Mouse (Mus musculus): ENCODE measurements around the gene Lcmt1. TPM values are rescaled to one million over a fixed set of nuclear protein-coding genes. Genes with fewer than 3 reads are reported as not detected.

Gene Lcmt1
- polyA plus RNA-seq, 1 experiment from 2014 or later: 33.4 TPM

DNA sequence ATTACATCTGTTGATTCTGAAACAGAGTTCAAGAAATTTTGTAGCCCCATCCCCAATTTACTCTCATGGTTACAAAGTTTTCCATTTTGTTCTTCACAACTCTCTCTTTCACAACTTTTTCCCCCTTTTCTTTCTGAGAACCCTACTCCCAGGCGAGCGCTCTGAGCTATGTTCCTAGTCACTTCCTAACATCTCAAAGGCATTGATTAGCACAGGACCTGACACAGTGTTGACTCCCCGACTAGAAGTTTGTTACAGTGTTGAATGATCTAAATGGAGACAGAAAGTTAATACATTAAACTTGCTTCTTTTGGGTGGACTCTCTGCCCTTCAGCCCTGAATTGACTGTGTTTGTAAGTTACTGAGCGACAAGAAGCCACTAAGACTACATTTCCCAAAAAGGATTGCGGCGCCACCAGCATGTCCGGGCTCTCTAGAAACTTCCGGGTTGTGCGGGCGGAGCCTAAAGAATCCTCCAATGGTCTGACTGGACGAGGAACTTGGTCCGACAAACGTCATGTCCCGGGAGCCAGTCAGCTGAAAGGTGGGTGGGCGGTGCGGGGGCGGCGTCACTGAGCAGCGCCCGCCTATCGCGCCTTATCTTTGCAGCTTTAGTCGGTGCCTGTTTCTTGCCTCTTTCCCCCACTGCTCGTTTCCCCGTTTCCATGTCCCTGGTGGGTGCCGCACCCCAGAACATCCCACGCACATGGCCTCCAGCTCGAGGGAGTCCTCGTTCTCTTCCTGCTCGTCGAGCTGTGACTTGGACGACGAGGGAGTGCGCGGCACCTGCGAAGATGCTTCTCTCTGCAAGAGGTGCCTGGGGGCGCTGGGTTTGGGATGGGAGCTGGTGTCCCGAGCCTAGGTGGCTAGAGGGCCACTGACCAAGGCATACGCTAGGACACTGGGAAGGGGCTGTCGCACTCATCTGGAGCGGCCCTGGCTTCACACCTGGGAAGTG is 8.1 kb downstream of the Lcmt1 start:
- ATAC-seq: peak; percentile 99
- Histone ChIP-seq H3K4me1 (peaks cover 24% of the 10 kb centered on the region), H3K9me3 (replicated peaks) (no peaks in the 10 kb centered on the region), H3K27ac (peak overlapping the region; percentile 73), H3K27me3 (replicated peaks) (no peaks in the 10 kb centered on the region), H3K9ac (peak overlapping the region; percentile 82), H3K4me2 (peak overlapping the region; percentile 88), H3K36me3 (peaks cover 7% of the 10 kb centered on the region; the same call in 1 of the 2 replicates), H3K4me3 (peak overlapping the region; percentile 84)
- WGBS (ENCODE audit: insufficient replicate concordance): 4% methylated on average over 41 of the region's 41 CpGs

DNA sequence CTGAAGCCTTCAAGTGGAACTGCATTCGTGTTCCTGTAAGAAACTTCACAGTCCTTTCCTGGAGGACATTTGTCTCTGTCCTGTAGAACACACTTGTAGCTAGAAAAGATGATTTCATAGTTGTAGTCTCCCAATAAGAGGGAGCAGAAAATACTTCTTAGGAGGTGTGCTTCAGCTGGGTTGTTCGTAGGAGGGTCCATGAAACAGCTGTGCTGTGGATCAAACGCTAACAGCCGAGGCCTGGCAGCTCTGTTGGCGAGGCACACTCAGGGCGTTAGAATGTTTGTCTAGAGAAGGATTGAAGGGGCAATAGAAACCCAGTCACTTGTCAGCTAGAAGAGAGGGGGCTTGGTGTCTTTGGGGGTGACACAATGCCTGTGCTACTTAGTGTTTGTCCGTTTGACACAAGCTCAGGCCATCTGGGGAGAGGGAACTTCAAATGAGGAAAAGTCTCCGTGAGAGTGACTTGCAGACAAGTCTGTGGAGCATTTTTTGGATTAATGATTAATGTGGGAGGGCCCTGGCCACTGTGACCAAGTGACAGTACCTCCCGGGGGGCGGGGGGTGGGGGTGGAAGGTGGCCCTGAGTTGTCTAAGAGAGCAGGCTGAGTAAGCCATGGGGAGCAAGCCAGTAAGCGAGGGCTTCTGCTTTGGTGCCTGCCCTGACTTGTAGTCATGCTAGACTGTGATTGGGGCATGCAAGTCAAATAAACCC is 16.3 kb downstream of the Lcmt1 start:
- H3K4me1 ChIP-seq: peaks cover 16% of the 10 kb centered on the region
- peak overlapping the region; percentile 58 for H3K27ac ChIP-seq
- no peak overlapping the region for H3K4me2 ChIP-seq
- 67% methylated on average over 11 of the region's 11 CpGs for WGBS (ENCODE audit: insufficient replicate concordance)
- H3K4me3 ChIP-seq: no peak overlapping the region
- no peak overlapping the region for H3K9ac ChIP-seq
- no peaks in the 10 kb centered on the region for H3K27me3 ChIP-seq (replicated peaks)
- H3K9me3 ChIP-seq (replicated peaks): no peaks in the 10 kb centered on the region
- H3K36me3 ChIP-seq: peaks cover 56% of the 10 kb centered on the region
- ATAC-seq: peak; percentile 55; the same call in 1 of the 2 replicates

DNA sequence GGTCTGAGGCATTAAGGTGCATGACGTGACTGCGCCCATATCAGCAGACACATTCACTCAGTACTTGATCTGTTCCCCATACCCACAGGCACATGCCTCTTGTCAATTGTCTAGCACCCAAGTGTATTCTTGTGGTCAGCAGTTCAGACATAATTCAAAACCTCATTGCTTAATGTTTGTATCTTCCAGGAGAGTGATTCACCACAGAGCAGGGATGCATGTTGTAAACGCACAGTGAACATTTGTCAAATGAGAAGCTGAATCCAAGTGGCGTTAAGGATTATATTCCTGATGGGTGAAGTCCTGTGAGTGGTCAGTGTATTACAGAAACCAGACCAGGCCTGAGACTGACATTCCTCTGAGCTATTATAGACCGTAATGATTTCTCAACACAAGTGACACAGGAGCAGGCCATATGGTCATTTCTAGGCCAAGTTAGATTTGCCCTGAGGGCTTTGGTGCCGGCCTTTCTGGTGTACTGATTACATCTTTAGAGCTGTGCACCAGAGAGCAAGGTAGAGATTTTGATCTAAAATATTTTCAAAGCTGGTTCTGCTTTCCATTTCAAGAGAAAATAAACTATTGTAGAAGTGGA is 20.2 kb downstream of the Lcmt1 start:
- H3K4me2 ChIP-seq: no peak overlapping the region
- no peaks in the 10 kb centered on the region for H3K27me3 ChIP-seq (replicated peaks)
- H3K4me1 ChIP-seq: peaks cover 24% of the 10 kb centered on the region
- H3K36me3 ChIP-seq: peaks cover 64% of the 10 kb centered on the region
- H3K9ac ChIP-seq: no peak overlapping the region
- no peak overlapping the region for H3K27ac ChIP-seq
- WGBS (ENCODE audit: insufficient replicate concordance): 81% methylated on average over 6 of the region's 6 CpGs
- ATAC-seq: no peak
- no peaks in the 10 kb centered on the region for H3K9me3 ChIP-seq (replicated peaks)
- no peak overlapping the region for H3K4me3 ChIP-seq

DNA sequence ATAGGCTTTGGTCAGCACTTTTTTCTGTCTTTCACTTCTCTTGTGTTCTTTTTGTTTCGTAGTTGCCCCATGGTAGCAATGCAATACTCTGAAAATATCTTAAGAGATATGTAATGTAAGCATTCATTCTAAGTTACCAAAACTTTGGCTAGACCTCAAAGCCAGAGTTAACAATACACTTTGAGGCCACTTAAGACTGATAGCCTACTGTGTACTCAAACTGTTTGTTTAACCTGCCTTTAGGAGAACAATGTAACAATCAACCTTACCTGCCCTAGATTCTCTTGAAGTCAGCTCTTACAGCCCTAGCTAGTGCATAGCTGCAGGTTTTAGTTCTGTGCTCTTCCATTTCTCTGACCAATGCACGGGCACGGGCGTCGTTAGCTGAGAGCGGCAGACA is 24.7 kb downstream of the Lcmt1 start:
- Histone ChIP-seq H3K9ac (no peak overlapping the region), H3K27me3 (replicated peaks) (no peaks in the 10 kb centered on the region), H3K36me3 (peaks cover 32% of the 10 kb centered on the region), H3K4me2 (no peak overlapping the region), H3K4me1 (peaks cover 15% of the 10 kb centered on the region; the same call in 1 of the 2 replicates), H3K4me3 (no peak overlapping the region), H3K9me3 (replicated peaks) (no peaks in the 10 kb centered on the region), H3K27ac (no peak overlapping the region)
- WGBS (ENCODE audit: insufficient replicate concordance): 75% methylated on average over 6 of the region's 6 CpGs
- ATAC-seq: no peak

DNA sequence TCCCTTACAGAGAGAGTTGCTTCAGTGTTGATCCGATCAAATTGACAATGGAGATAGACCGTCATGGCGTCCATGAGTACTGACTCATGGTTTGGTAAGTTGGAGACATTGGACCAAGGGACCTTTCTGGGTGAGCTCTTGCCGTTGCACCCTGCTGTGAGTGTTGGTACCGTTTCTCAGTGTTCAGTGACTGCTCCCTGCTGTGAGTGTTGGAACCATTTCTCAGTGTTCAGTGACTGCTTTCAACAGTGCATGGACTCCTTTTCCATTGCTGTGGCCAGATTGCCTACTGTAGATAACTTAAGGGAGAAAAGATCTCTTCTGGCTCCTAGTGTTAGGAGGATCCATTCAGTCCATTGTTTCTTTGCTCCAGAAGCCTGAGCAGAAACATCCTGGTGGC is 27.3 kb downstream of the Lcmt1 start:
- ATAC-seq: no peak
- Histone ChIP-seq H3K36me3 (peaks cover 31% of the 10 kb centered on the region), H3K27ac (no peak overlapping the region), H3K27me3 (replicated peaks) (no peaks in the 10 kb centered on the region), H3K4me1 (peaks cover 17% of the 10 kb centered on the region; the same call in 1 of the 2 replicates), H3K9me3 (replicated peaks) (no peaks in the 10 kb centered on the region), H3K4me3 (no peak overlapping the region), H3K4me2 (no peak overlapping the region), H3K9ac (no peak overlapping the region)
- WGBS (ENCODE audit: insufficient replicate concordance): 87% methylated on average over 5 of the region's 5 CpGs

DNA sequence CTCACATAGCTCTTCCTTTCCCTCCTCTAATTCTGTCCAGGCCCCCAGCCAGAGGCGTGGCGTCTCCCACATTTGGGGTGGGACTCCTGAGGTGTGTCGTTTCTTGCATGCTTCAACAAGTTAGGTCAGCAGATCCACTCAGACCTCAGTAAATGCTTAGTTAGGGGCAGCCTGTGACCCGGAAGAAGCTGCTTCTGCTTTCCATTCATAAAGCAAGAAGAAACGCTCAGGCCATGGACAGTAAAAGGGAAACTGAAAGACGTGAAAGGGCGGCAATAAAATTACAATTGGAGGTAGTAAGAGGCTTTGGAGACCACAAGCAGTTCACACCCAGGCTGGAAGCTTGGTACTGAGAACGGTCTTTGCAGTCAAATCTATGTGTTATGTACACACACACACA is 27.8 kb downstream of the Lcmt1 start:
- peaks cover 17% of the 10 kb centered on the region; the same call in 1 of the 2 replicates for H3K4me1 ChIP-seq
- no peaks in the 10 kb centered on the region for H3K27me3 ChIP-seq (replicated peaks)
- no peak overlapping the region for H3K4me3 ChIP-seq
- no peak overlapping the region for H3K9ac ChIP-seq
- peaks cover 31% of the 10 kb centered on the region for H3K36me3 ChIP-seq
- H3K27ac ChIP-seq: no peak overlapping the region
- no peaks in the 10 kb centered on the region for H3K9me3 ChIP-seq (replicated peaks)
- WGBS (ENCODE audit: insufficient replicate concordance): 65% methylated on average over 8 of the region's 8 CpGs
- ATAC-seq: no peak
- no peak overlapping the region for H3K4me2 ChIP-seq

DNA sequence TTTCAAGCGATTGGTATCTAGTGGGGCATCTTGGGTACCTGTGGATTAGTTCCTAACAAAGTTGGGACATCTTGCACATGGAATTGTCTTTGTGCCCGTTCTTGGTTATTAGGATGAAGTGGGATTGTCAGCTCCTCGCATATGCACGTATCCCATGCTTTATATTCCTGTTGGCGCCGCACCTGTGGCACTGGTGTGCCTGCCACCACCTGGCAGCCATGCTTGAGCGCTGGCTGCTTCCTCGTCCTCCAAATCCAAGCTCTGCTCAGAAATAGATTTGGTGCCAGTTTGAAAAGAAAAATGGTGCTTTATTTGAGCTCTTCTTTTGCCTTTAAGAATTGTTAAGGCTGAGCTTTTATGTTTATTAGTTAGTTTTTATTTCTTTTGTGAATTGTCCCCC is 28.3 kb downstream of the Lcmt1 start:
- Histone ChIP-seq H3K9ac (no peak overlapping the region), H3K9me3 (replicated peaks) (no peaks in the 10 kb centered on the region), H3K36me3 (peaks cover 31% of the 10 kb centered on the region), H3K27ac (no peak overlapping the region), H3K27me3 (replicated peaks) (no peaks in the 10 kb centered on the region), H3K4me3 (no peak overlapping the region), H3K4me2 (no peak overlapping the region), H3K4me1 (peaks cover 17% of the 10 kb centered on the region; the same call in 1 of the 2 replicates)
- ATAC-seq: no peak
- 87% methylated on average over 8 of the region's 8 CpGs for WGBS (ENCODE audit: insufficient replicate concordance)

DNA sequence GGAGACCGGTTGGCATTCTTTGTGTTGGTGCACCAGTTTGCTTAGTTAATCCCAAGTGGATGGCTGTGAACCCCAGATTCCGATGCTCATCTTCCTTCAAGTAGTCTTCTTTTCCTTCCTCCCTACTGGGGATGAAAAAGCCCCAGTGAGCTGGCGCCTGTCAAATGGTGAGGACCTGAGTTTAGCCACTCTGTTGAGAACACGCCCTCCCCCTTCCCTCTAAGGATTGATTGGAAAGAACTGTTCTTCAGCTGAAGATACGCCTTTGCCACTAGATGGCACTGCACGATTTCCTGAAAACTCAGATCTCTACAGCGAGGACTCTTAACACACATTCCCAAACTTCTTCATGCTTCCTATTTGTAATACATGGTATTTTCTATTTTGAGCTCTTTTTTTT is 29.2 kb downstream of the Lcmt1 start:
- Histone ChIP-seq H3K9ac (no peak overlapping the region), H3K27me3 (replicated peaks) (no peaks in the 10 kb centered on the region), H3K4me2 (no peak overlapping the region), H3K27ac (no peak overlapping the region), H3K36me3 (peaks cover 36% of the 10 kb centered on the region), H3K4me1 (peaks cover 15% of the 10 kb centered on the region; the same call in 1 of the 2 replicates), H3K9me3 (replicated peaks) (no peaks in the 10 kb centered on the region), H3K4me3 (no peak overlapping the region)
- ATAC-seq: peak; percentile 55
- WGBS (ENCODE audit: insufficient replicate concordance): 23% methylated on average over 7 of the region's 7 CpGs

DNA sequence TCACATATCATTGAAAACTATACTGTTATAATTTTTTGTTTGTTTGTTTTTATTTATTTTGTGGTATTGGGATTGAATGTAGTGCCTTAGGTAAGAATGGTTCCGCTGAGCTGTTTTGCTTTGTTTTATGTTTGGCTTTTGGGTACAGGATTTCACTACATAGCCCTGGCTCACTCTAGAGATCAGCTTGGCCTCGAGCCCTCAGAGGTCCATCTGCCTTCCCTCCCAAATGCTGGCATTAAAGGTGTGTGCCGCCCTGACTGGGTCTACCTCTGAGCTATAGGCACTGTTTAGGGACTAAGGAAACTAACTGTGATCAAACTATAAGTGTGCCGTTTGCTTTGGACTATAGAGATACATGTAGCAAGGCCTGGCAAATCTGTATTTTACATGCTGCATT is 29.7 kb downstream of the Lcmt1 start:
- WGBS (ENCODE audit: insufficient replicate concordance): 73% methylated on average over 4 of the region's 4 CpGs
- no peaks in the 10 kb centered on the region for H3K27me3 ChIP-seq (replicated peaks)
- no peak overlapping the region for H3K4me2 ChIP-seq
- peaks cover 41% of the 10 kb centered on the region for H3K36me3 ChIP-seq
- H3K9ac ChIP-seq: no peak overlapping the region
- H3K4me3 ChIP-seq: no peak overlapping the region
- H3K27ac ChIP-seq: no peak overlapping the region
- ATAC-seq: no peak
- H3K4me1 ChIP-seq: peaks cover 12% of the 10 kb centered on the region; the same call in 1 of the 2 replicates
- no peaks in the 10 kb centered on the region for H3K9me3 ChIP-seq (replicated peaks)

DNA sequence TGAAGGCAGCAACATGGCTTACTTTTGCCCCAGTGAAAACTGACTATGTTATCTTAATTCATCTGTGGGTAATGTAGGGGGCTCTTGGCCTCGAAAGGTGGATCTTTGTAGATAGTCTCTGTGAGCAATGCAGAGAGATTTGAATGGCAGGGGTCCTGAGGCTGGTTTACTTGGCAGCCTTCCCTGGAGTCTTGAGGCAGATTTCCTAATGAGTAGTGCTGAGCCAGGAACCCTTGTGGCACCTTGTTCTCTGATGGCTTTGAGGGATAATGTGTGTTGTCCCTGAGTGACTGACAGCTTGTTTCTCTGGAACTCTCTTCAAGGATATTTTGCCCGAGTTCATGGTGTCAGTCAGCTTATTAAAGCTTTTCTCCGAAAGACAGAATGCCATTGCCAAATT is 31.5 kb downstream of the Lcmt1 start:
- no peak overlapping the region for H3K27ac ChIP-seq
- peaks cover 52% of the 10 kb centered on the region for H3K36me3 ChIP-seq
- WGBS (ENCODE audit: insufficient replicate concordance): 73% methylated on average over 3 of the region's 3 CpGs
- ATAC-seq: no peak
- no peak overlapping the region for H3K4me3 ChIP-seq
- no peaks in the 10 kb centered on the region for H3K27me3 ChIP-seq (replicated peaks)
- peaks cover 26% of the 10 kb centered on the region for H3K4me1 ChIP-seq
- H3K9ac ChIP-seq: no peak overlapping the region
- no peaks in the 10 kb centered on the region for H3K9me3 ChIP-seq (replicated peaks)
- H3K4me2 ChIP-seq: no peak overlapping the region

DNA sequence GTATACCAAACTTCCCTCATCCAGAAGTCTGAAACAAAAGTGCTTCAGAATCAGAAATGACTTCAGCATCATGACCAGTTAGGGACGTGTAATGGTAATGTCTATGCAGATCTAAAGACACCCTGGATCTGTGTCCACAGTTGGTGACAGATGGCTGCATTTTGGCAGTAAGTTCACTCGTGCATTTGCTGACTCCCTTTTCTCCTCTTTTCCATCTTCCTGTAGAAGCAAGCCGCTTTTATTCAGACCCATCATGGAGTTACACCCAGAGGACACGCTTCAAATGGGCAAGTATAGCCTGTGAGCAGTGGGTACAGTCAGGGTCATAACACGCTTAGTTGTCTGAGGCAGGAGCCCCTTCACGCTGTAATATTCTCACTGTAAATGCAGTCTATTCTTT is 34.6 kb downstream of the Lcmt1 start:
- no peak overlapping the region for H3K27ac ChIP-seq

DNA sequence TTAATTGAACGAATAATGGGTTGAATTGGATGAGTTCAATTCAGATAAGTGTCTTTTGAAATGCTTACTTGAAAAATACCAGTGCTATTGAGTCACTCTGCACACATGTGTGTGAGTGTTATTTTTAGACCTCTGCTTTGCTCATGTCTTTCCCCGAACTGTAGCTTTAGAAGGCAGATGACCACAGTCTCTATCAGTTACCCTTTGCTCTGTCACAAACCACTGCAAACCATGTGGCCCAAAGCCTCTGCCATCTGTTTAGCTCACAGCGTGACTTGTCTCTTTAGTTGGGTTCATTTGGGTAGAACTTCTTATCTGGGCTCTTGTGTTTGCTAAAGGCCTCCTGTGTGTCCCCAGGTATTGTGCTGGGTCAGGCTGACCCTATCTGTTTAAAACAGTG is 36.0 kb downstream of the Lcmt1 start:
- peak; percentile 60; the same call in 1 of the 2 replicates for ATAC-seq
- H3K4me3 ChIP-seq: no peak overlapping the region
- no peak overlapping the region for H3K27ac ChIP-seq
- H3K36me3 ChIP-seq: peaks cover 57% of the 10 kb centered on the region
- H3K4me2 ChIP-seq: no peak overlapping the region
- H3K4me1 ChIP-seq: peaks cover 18% of the 10 kb centered on the region
- H3K9ac ChIP-seq: no peak overlapping the region
- H3K27me3 ChIP-seq (replicated peaks): no peaks in the 10 kb centered on the region
- WGBS (ENCODE audit: insufficient replicate concordance): 33% methylated on average over 3 of the region's 3 CpGs
- no peaks in the 10 kb centered on the region for H3K9me3 ChIP-seq (replicated peaks)

More for the DNA sequence above, 34.6 kb downstream of the Lcmt1 start:
- H3K4me2 ChIP-seq: no peak overlapping the region
- no peak overlapping the region for H3K9ac ChIP-seq
- H3K27me3 ChIP-seq (replicated peaks): no peaks in the 10 kb centered on the region
- H3K4me3 ChIP-seq: no peak overlapping the region
- 88% methylated on average over 6 of the region's 6 CpGs for WGBS (ENCODE audit: insufficient replicate concordance)
- H3K4me1 ChIP-seq: peaks cover 21% of the 10 kb centered on the region
- ATAC-seq: no peak
- peaks cover 60% of the 10 kb centered on the region for H3K36me3 ChIP-seq
- H3K9me3 ChIP-seq (replicated peaks): no peaks in the 10 kb centered on the region
